Mouse (Mus musculus): ENCODE results near the gene Serpinb13.
"Not testable (repeated sequence)": the region's sequence is repeated elsewhere in the genome, so short reads cannot be mapped to it uniquely, and the experiment has no call there.

The Serpinb13 gene

GRCm38 (mm10) chr1:106980684-106981083, at the start of gene Serpinb13:
TSS of gene Serpinb13 (plus strand) at chr1:106980984.
- no peak for DNase-seq

- DNase-seq = no peak
Observed at GRCm38 (mm10) chr1:106931954-106932353, 48.8 kb upstream of the Serpinb13 start.

- DNase-seq = no peak
Observed at GRCm38 (mm10) chr1:106933658-106934057, 47.1 kb upstream of the Serpinb13 start.

GRCm38 (mm10) chr1:106934265-106934664, 46.5 kb upstream of the Serpinb13 start, which contains the start of gene Serpinb12:
TSS of gene Serpinb12 (plus strand) at chr1:106934449.
- no peak for DNase-seq

GRCm38 (mm10) chr1:106947217-106947616, 33.6 kb upstream of the Serpinb13 start:
- no peak for DNase-seq

- no peak for DNase-seq
Observed at GRCm38 (mm10) chr1:106959981-106960380, 20.8 kb upstream of the Serpinb13 start.

GRCm38 (mm10) chr1:106961023-106961422, 19.8 kb upstream of the Serpinb13 start:
- no peak for DNase-seq

- no peak for DNase-seq
Observed at GRCm38 (mm10) chr1:106983092-106983491, 2.3 kb downstream of the Serpinb13 start.

GRCm38 (mm10) chr1:106983865-106984264, 3.1 kb downstream of the Serpinb13 start:
- no peak for DNase-seq

- DNase-seq = no peak
Observed at GRCm38 (mm10) chr1:107000424-107000823, 19.6 kb downstream of the Serpinb13 start.

- no peak for DNase-seq
Observed at GRCm38 (mm10) chr1:107001754-107002153, 21.0 kb downstream of the Serpinb13 start.

GRCm38 (mm10) chr1:107006316-107006715, 25.5 kb downstream of the Serpinb13 start:
- no peak for DNase-seq

GRCm38 (mm10) chr1:107014530-107014929, 33.7 kb downstream of the Serpinb13 start:
- DNase-seq = no peak

- no peak for DNase-seq
Observed at GRCm38 (mm10) chr1:107015210-107015609, 34.4 kb downstream of the Serpinb13 start.

- DNase-seq = no peak
Observed at GRCm38 (mm10) chr1:107025886-107026285, 45.1 kb downstream of the Serpinb13 start.

- DNase-seq = not testable (repeated sequence)
Observed at GRCm38 (mm10) chr1:107034236-107034635, 53.5 kb downstream of the Serpinb13 start.
